Mouse (Mus musculus) large intestine, adult 2 months (tissue): ENCODE results near the gene Mrps15. TPM values are rescaled to one million over a fixed set of nuclear protein-coding genes. Genes with fewer than 3 reads are reported as not detected.

Experiments used
- DNase-seq: peaks from one replicate; pipeline ENCODE4 v3.0.0-alpha.2; 2012; ENCODE audit warnings: low read depth, low spot score
- WGBS: fragments of 180-500 bp; shearing (Covaris S2); methylation state at CpG from one replicate; pipeline ENCODE4 v1.1.7; 2018; 5-methylcytosine and 5-hydroxymethylcytosine counted together
- polyA plus RNA-seq: library from polyadenylated mRNA; depleted of rRNA; stranded (reverse); fragments of >200 nt; gene quantifications from 2 replicates; pipeline ENCODE4 v1.2.3, GENCODE M21; 2012; rRNA removed

Mrps15 gene
- polyA plus RNA-seq: 35.8 and 48.3 TPM in 2 replicates

DNA sequence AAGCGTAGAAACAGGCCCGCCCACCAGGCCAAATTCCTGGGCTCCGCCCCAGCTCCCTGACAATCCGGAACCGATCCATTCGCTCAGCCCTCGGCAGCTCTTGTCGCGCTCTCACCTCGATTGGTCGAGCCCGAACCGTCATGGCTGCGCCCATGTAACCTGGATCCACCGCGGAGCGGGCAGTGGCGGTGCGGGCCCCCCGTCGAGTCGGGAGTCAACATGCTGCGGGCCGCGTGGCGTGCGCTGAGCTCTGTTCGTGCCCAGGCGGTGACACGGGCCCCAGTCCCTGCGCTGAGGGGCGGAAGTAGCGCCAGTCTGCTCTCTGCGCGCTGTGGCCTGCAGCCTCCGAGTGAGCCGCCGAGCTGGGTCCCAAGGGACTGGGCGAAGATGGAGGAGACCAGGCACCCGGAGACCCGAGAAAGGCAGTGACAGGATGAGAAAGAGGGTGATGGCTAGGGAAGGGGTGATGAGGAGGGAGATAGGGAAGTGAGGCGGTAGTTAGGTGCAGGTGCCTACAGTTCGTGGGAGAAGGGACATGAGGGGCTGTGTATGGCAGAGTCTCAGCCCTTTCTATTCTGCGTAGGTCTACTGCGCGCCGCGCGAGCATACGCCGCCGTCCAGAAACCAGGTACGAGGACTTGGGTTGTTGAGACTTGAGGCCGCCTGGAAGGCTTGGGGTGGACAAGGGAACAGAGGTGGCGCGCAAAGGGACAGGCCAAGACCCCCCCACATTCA lies at the start of gene Mrps15:
Gene Mrps15, plus strand, starts transcription at position 75 of the 735 bp plus-strand sequence.
- WGBS: under 1% methylated on average over 56 of the region's 56 CpGs
- peak; percentile 77 for DNase-seq

- no peak for DNase-seq
- WGBS: 87% methylated on average over 2 of the region's 2 CpGs
These were observed 48.9 kb upstream of the Mrps15 start for GRCm38 (mm10) chr4:125997826-125998225.

GRCm38 (mm10) chr4:126001311-126002199 lies 45.2 kb upstream of the Mrps15 start:
- peak; percentile 7 for DNase-seq
- WGBS: 51% methylated on average over 12 of the region's 12 CpGs

DNA sequence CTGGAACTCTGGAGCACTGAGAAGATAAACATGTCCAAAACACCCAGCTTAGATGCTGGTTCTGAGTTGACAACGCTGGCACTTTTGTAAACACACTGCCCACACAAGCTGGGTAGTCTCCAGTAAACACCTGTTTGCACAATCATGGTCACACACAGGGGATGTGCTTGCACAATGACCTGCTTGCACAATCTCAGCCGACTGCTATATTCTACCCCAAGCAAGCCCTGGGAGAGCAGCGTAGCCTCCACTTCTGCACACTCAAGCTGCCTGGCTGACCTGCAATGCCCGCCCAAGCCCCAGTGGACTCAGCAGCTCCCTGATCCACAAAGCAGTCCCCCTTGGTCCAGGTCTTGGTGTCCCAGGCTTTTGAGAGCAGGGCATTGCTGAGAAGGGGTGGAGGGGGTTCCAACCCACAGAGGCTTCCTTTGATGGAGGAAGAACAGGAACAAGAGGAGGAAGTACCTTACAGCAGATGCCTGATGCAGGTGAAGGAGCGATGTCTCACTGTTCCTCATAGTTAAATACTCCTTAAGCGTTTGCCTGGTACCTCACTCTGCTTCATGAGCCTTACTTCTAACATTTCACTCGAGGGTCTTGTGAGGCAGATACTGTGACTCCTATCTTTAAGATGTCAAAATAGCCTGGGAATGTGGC lies 28.9 kb upstream of the Mrps15 start:
- DNase-seq: no peak
- 67% methylated on average over 7 of the region's 7 CpGs for WGBS

GRCm38 (mm10) chr4:126018966-126019538 lies 27.7 kb upstream of the Mrps15 start:
- 65% methylated on average over 11 of the region's 11 CpGs for WGBS
- DNase-seq: no peak

- DNase-seq: no peak
- WGBS: 46% methylated on average over 16 of the region's 16 CpGs
These were observed 22.3 kb upstream of the Mrps15 start, which contains the start of gene Csf3r for GRCm38 (mm10) chr4:126024303-126024900. Gene Csf3r, plus strand, starts transcription at chr4:126024550.

- DNase-seq: no peak
- 83% methylated on average over 5 of the region's 5 CpGs for WGBS
These were observed 20.9 kb upstream of the Mrps15 start for GRCm38 (mm10) chr4:126025801-126026200.

DNA sequence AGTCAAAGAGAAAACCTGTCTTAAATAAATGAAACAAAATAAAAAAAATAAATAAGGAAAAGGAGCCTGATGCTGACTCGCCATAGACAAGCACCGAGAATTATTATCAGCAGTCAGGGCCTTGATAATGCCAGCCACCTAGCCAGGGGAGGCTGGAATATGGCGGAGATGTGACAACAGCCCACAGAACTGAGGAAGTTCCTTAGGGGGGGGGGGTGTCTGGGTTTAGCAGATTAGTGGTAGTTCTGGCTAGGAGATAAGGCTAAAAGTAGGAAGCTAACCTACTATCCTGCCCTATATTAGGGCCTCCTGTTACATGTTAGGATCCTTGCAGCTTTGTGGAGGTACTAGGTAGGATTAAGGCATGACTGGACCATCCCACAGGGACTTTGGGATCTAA lies 18.7 kb upstream of the Mrps15 start:
- 90% methylated on average over 3 of the region's 3 CpGs for WGBS
- DNase-seq: no peak

DNA sequence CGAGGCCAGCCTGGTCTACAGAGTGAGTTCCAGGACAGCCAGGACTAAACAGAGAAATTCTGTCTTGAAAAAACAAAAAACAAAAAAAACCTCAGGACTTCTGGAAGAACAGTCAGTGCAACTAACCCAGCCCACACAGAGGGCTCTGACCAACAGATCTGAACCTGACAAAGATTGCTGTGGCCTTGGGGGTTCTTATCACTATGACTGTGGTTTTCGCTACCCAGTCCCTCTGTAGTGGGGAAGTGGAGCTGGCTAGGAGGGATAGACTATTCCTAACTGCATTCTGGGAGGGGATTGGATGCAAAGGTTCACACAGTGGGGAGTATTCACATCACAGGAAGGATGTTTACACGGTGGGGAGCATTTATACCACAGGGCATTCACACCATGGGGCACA lies 17.7 kb upstream of the Mrps15 start:
- WGBS: 56% methylated on average over 3 of the region's 3 CpGs
- no peak for DNase-seq

- DNase-seq: no peak
- WGBS: 75% methylated on average over 5 of the region's 5 CpGs
These were observed 16.0 kb upstream of the Mrps15 start for GRCm38 (mm10) chr4:126030705-126031104.

- WGBS: 82% methylated on average over 5 of the region's 5 CpGs
- DNase-seq: no peak
These were observed 11.3 kb upstream of the Mrps15 start for GRCm38 (mm10) chr4:126035413-126035812.

DNA sequence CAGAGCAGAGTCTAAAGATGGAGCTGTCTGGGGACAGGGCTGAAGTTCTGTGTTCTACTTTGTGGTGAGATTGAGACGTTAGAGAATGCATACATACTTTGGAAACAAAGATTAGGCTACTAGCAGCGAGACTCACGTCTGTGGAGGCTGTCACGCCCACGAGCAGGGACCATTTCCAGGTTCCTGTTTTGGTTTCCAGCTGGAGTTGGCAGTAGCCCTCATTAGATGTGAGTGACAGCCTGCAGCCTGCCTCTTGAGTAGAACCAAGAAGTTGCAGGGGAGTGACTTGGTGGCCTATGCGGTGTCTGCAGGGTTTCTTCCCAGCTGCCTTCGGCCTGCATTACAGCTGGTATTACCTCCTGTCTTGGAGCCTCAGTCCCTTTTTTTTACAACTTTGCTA lies 4.9 kb downstream of the Mrps15 start:
- DNase-seq: no peak
- WGBS: 67% methylated on average over 7 of the region's 7 CpGs

- WGBS: 8% methylated on average over 19 of the region's 19 CpGs
- DNase-seq: no peak
These were observed 10.7 kb downstream of the Mrps15 start for GRCm38 (mm10) chr4:126057207-126058133.

DNA sequence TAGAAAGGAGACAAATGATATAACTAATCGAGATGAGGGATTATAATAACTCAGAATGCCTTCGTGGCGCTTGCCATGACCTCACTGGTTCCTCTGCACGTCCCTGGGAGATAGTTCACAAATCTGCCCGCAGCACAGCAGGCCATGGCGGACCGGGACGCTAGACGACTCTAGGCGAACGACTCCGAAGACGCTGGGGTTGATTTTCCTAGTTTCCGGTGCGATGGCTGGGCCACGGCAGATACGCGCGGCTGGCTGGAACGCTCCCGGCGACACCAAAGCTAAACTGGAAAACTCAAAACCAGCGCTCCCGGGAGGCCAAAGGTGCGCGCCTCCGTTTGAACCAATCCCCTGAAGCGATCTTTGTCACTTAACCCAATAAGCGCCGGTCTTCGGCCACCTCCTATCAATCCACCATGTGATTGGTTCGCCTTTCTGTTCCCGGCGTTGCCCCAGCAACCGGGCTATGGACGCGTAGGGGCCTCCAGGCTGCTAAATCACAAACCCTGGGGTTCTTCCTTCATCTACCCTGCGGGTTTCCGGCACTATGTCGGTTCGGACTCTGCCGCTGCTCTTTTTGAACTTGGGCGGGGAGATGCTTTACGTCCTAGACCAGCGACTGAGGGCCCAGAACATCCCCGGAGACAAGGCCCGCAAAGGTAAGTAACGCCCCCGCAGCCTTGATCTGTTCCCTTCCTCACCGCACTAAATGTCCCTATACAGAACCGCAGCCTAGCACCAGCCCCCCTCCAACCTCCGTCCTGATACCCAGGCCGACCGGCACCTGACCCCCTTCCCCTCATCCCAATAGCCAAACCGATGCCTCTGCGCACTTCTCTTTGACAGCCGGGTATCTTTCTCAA lies 11.6 kb downstream of the Mrps15 start, which contains the start of gene Oscp1:
Gene Oscp1, plus strand, starts transcription at position 432 of the 863 bp plus-strand sequence.
- peak; percentile 76 for DNase-seq
- 1% methylated on average over 57 of the region's 57 CpGs for WGBS

- WGBS: 37% methylated on average over 9 of the region's 9 CpGs
These were observed 12.3 kb downstream of the Mrps15 start for GRCm38 (mm10) chr4:126058997-126059362.

DNA sequence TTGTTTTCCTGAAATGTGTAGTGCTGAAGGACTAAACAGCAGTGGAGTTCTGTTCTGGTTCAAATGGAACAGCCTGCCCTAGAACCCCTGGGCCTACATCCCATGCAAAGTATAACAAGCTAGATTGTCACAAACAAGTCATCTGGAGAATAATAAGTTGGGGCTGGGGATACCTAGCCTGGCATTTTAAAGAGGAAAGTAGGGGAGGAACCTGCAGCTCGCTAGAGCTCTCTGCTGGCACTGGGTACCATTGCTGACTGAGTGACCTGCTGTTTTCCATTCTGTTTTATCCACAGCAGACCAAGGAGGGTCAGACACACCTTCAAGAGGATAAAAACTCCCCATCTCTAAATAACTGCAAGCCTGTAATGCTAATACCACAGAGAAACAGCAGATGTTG lies 16.1 kb downstream of the Mrps15 start:
- DNase-seq: no peak
- 63% methylated on average over 1 of the region's 1 CpGs for WGBS

More at GRCm38 (mm10) chr4:126058997-126059362, 12.3 kb downstream of the Mrps15 start:
- DNase-seq: no peak

DNA sequence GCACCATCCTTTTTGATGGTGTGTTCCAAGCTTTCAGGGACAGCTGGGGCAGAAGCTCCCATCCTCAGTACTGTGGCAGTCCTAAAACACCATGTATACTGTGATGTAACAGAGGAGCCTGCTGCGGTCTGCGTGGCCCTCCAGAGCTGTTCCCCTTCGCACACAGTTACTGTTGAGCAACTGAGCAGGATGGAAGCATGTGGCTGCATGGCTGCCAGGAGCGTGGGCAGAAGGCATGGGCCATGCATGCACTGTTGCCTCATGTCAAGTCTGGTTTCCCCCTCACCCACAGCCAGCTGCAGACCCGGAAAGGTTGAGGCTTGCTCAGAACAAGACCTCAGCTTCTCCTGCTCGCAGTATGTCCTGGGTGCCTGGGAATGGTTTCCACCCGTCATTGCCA lies 18.5 kb downstream of the Mrps15 start:
- DNase-seq: no peak
- WGBS: 83% methylated on average over 7 of the region's 7 CpGs
